Mouse (Mus musculus): ENCODE measurements at regions not wholly inside any gene's neighbourhood (a gene's known extent, or its start where the extent isn't known, plus 50 kb on each side); places are given as distances from the start of the nearest gene placed in this dataset.

GRCm38 (mm10) chr12:9295211-9295610, 265.4 kb downstream of the Ttc32 start:
- no peaks in the 10 kb centered on the region for H3K4me1 ChIP-seq (ENCODE audit: control insufficient read depth, insufficient read depth, low read length)
- no peak for ATAC-seq (ENCODE audit: low FRiP score, low TSS enrichment)
- H3K27ac ChIP-seq (replicated peaks; ENCODE audit: low read depth, low read length): no peak overlapping the region
- 90% methylated on average over 3 of the region's 3 CpGs for WGBS
- H3K36me3 ChIP-seq (ENCODE audit: control insufficient read depth, insufficient read depth, low read length): no peaks in the 10 kb centered on the region
- no peak overlapping the region for H3K9ac ChIP-seq (replicated peaks; ENCODE audit: low read length)
- no peaks in the 10 kb centered on the region for H3K27me3 ChIP-seq (ENCODE audit: control insufficient read depth, insufficient read depth, low read length)
- no peak for DNase-seq
- H3K4me3 ChIP-seq (replicated peaks; ENCODE audit: low read depth, low read length): no peak overlapping the region
- no peaks in the 10 kb centered on the region for H3K9me3 ChIP-seq (ENCODE audit: control insufficient read depth, low read length)
- no peak overlapping the region for H3K4me2 ChIP-seq (ENCODE audit: low read length)

DNA sequence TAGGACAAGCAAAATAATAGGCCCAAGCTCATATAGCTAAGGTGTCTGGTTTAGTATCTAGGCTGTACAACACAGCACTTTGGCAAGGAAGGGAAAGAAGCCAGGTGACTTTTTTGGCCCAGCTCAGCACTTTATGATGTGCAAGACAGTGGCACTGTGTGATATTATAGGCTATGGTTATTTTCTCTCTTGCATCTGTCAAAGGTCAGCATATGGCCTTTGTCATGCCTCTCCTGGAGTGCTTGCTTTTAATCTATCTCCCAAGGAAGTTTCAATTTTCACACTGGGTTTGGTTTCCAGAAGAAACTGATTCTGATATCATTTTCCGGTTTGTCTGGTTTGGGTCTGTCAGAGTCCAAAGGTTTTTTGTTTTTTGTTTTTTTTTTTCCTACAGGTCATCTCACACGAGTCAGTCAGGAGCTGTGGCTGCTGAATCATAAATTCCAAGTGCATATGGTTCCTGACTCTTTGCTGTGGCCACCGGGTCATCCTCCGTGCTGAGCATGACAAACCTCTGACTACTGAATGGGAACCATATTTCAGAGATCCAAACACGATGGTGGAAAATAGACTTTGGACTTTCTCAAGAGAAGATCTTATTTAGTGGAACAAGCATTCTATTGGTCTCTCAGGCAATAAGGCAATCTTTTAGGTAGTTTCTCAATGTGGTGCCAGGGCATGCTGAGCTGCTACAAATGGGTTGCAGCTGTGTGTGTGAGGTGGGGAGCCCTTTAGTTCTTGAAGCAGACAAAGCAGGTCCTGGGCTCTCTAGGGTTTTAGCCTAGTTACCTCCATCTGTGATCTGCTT, 269.3 kb downstream of the Ttc32 start:
- no peak overlapping the region for H3K27ac ChIP-seq (replicated peaks; ENCODE audit: low read depth, low read length)
- no peak for DNase-seq
- no peaks in the 10 kb centered on the region for H3K9me3 ChIP-seq (ENCODE audit: control insufficient read depth, low read length)
- no peak overlapping the region for H3K4me3 ChIP-seq (replicated peaks; ENCODE audit: low read depth, low read length)
- H3K9ac ChIP-seq (replicated peaks; ENCODE audit: low read length): no peak overlapping the region
- WGBS: 71% methylated on average over 5 of the region's 5 CpGs
- no peaks in the 10 kb centered on the region for H3K36me3 ChIP-seq (ENCODE audit: control insufficient read depth, insufficient read depth, low read length)
- ATAC-seq (ENCODE audit: low FRiP score, low TSS enrichment): no peak
- H3K27me3 ChIP-seq (ENCODE audit: control insufficient read depth, insufficient read depth, low read length): no peaks in the 10 kb centered on the region
- no peak overlapping the region for H3K4me2 ChIP-seq (ENCODE audit: low read length)
- no peaks in the 10 kb centered on the region for H3K4me1 ChIP-seq (ENCODE audit: control insufficient read depth, insufficient read depth, low read length)

DNA sequence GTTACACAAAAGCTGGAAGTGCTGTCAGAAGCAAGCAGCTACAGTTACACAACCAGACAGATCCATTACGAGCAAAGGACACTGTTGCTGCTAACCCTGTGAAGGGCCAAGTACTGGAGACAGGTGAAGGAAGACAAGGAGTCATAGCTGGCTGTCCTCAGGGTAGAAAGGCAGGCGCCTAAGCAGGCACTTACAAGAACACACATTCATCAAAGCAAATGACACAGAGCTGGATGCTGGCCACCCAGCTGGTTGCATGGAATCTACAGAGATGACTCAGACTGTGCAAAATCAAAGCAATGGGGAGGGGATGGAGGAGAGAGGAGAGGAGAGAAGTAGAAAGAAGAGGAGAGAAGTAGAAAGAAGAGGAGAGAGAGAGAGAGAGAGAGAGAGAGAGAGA, 265.8 kb upstream of the Osr1 start:
- 87% methylated on average over 2 of the region's 2 CpGs for WGBS
- ATAC-seq (ENCODE audit: low FRiP score, low TSS enrichment): no peak
- no peak for DNase-seq
- H3K36me3 ChIP-seq (ENCODE audit: control insufficient read depth, insufficient read depth, low read length): no peaks in the 10 kb centered on the region
- no peak overlapping the region for H3K4me2 ChIP-seq (ENCODE audit: low read length)
- no peak overlapping the region for H3K4me3 ChIP-seq (replicated peaks; ENCODE audit: low read depth, low read length)
- H3K27ac ChIP-seq (replicated peaks; ENCODE audit: low read depth, low read length): no peak overlapping the region
- H3K9me3 ChIP-seq (ENCODE audit: control insufficient read depth, low read length): no peaks in the 10 kb centered on the region
- no peaks in the 10 kb centered on the region for H3K27me3 ChIP-seq (ENCODE audit: control insufficient read depth, insufficient read depth, low read length)
- no peak overlapping the region for H3K9ac ChIP-seq (replicated peaks; ENCODE audit: low read length)
- no peaks in the 10 kb centered on the region for H3K4me1 ChIP-seq (ENCODE audit: control insufficient read depth, insufficient read depth, low read length)

DNA sequence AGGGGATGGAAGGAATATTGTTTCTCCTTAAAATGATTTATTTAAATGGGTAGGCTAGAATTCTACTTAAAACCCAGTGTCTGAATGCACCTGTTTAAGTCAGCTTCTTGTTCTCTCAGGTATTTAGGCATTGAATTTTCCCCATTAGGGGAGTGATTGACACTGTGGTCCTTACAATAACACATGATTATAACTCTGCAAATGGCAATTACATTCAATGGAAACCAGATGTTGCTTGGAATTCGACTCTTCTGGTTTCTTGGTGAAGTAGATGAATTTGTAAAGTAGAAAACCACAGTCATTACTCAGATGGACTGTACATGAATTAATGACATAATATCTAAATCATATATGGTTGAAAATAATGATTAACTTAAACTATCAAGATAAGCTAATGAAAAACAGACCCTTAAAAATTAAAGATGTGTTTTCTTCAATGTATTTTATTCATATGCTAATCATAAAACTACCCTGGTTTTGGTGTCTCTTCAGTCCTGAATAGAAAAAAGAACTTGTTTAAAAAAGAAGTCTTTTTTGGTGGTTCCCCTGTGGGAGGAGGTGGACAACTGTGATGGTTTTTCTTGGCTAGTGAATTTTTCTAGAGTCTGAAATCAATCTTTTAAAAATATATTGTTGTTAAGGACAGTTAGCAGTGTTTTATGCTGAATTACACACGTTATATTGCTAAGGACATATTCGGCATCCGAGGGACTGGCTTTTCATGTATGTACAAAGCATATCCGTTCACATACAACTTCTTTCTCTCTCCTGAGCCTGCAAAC, 231.8 kb upstream of the Osr1 start:
- no peak for ATAC-seq (ENCODE audit: low FRiP score, low TSS enrichment)
- Histone ChIP-seq H3K9ac (replicated peaks; ENCODE audit: low read length) (no peak overlapping the region), H3K27ac (replicated peaks; ENCODE audit: low read depth, low read length) (no peak overlapping the region), H3K4me2 (ENCODE audit: low read length) (no peak overlapping the region), H3K27me3 (ENCODE audit: control insufficient read depth, insufficient read depth, low read length) (no peaks in the 10 kb centered on the region), H3K36me3 (ENCODE audit: control insufficient read depth, insufficient read depth, low read length) (no peaks in the 10 kb centered on the region), H3K4me1 (ENCODE audit: control insufficient read depth, insufficient read depth, low read length) (no peaks in the 10 kb centered on the region), H3K4me3 (replicated peaks; ENCODE audit: low read depth, low read length) (no peak overlapping the region), H3K9me3 (ENCODE audit: control insufficient read depth, low read length) (no peaks in the 10 kb centered on the region)
- 88% methylated on average over 5 of the region's 5 CpGs for whole genome bisulfite sequencing
- no peak for DNase-seq

DNA sequence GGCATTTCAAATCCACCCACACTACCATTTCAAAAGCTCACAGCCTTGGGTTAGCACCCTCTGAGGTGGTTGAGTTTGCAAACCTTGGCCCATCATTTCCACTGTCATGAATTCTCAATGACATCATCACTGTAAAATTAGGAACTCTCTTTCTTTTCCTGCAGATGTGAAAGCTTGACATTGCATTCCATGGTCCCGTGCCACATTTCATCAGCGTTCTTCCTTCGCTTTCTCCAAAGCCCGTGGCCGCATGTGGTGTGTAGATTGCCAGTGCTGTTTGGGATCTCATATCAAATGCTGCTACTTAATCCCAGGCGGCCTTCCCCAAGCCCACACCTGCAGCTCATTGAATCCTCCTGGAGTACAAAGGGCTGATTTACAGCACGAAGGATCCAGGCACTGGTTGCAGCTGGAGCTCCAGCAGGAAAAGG, 231.1 kb upstream of the Osr1 start:
- DNase-seq (no peak), ATAC-seq (ENCODE audit: low FRiP score, low TSS enrichment) (no peak)
- Histone ChIP-seq H3K4me1 (ENCODE audit: control insufficient read depth, insufficient read depth, low read length) (no peaks in the 10 kb centered on the region), H3K4me3 (replicated peaks; ENCODE audit: low read depth, low read length) (no peak overlapping the region), H3K27me3 (ENCODE audit: control insufficient read depth, insufficient read depth, low read length) (no peaks in the 10 kb centered on the region), H3K4me2 (ENCODE audit: low read length) (no peak overlapping the region), H3K9me3 (ENCODE audit: control insufficient read depth, low read length) (no peaks in the 10 kb centered on the region), H3K27ac (replicated peaks; ENCODE audit: low read depth, low read length) (no peak overlapping the region), H3K9ac (replicated peaks; ENCODE audit: low read length) (no peak overlapping the region), H3K36me3 (ENCODE audit: control insufficient read depth, insufficient read depth, low read length) (no peaks in the 10 kb centered on the region)
- 60% methylated on average over 7 of the region's 7 CpGs for WGBS

- no peak overlapping the region for H3K4me3 ChIP-seq (replicated peaks; ENCODE audit: low read depth, low read length)
Measured at GRCm38 (mm10) chr12:9340769-9341168, 229.1 kb upstream of the Osr1 start.

GRCm38 (mm10) chr12:9345359-9345758, 224.6 kb upstream of the Osr1 start:
- DNase-seq (no peak), ATAC-seq (ENCODE audit: low FRiP score, low TSS enrichment) (no peak)
- WGBS: 83% methylated on average over 1 of the region's 1 CpGs
- Histone ChIP-seq H3K4me3 (replicated peaks; ENCODE audit: low read depth, low read length) (no peak overlapping the region), H3K9ac (replicated peaks; ENCODE audit: low read length) (no peak overlapping the region), H3K4me2 (ENCODE audit: low read length) (no peak overlapping the region), H3K4me1 (ENCODE audit: control insufficient read depth, insufficient read depth, low read length) (no peaks in the 10 kb centered on the region), H3K27ac (replicated peaks; ENCODE audit: low read depth, low read length) (no peak overlapping the region), H3K9me3 (ENCODE audit: control insufficient read depth, low read length) (no peaks in the 10 kb centered on the region), H3K27me3 (ENCODE audit: control insufficient read depth, insufficient read depth, low read length) (no peaks in the 10 kb centered on the region), H3K36me3 (ENCODE audit: control insufficient read depth, insufficient read depth, low read length) (no peaks in the 10 kb centered on the region)

More at GRCm38 (mm10) chr12:9340769-9341168, 229.1 kb upstream of the Osr1 start:
- Histone ChIP-seq H3K9ac (replicated peaks; ENCODE audit: low read length) (no peak overlapping the region), H3K27me3 (ENCODE audit: control insufficient read depth, insufficient read depth, low read length) (no peaks in the 10 kb centered on the region), H3K9me3 (ENCODE audit: control insufficient read depth, low read length) (no peaks in the 10 kb centered on the region), H3K4me2 (ENCODE audit: low read length) (no peak overlapping the region), H3K27ac (replicated peaks; ENCODE audit: low read depth, low read length) (no peak overlapping the region), H3K4me1 (ENCODE audit: control insufficient read depth, insufficient read depth, low read length) (no peaks in the 10 kb centered on the region), H3K36me3 (ENCODE audit: control insufficient read depth, insufficient read depth, low read length) (no peaks in the 10 kb centered on the region)
- ATAC-seq (ENCODE audit: low FRiP score, low TSS enrichment) (no peak), DNase-seq (no peak)

- H3K27me3 ChIP-seq (ENCODE audit: control insufficient read depth, insufficient read depth, low read length): no peaks in the 10 kb centered on the region
- H3K4me1 ChIP-seq (ENCODE audit: control insufficient read depth, insufficient read depth, low read length): no peaks in the 10 kb centered on the region
- 93% methylated on average over 4 of the region's 4 CpGs for WGBS
- ATAC-seq (ENCODE audit: low FRiP score, low TSS enrichment) (no peak), DNase-seq (no peak)
- no peaks in the 10 kb centered on the region for H3K9me3 ChIP-seq (ENCODE audit: control insufficient read depth, low read length)
- H3K9ac ChIP-seq (replicated peaks; ENCODE audit: low read length): no peak overlapping the region
- no peaks in the 10 kb centered on the region for H3K36me3 ChIP-seq (ENCODE audit: control insufficient read depth, insufficient read depth, low read length)
- no peak overlapping the region for H3K4me3 ChIP-seq (replicated peaks; ENCODE audit: low read depth, low read length)
- no peak overlapping the region for H3K27ac ChIP-seq (replicated peaks; ENCODE audit: low read depth, low read length)
- H3K4me2 ChIP-seq (ENCODE audit: low read length): no peak overlapping the region
Measured at GRCm38 (mm10) chr12:9355512-9355911, 214.4 kb upstream of the Osr1 start.

DNA sequence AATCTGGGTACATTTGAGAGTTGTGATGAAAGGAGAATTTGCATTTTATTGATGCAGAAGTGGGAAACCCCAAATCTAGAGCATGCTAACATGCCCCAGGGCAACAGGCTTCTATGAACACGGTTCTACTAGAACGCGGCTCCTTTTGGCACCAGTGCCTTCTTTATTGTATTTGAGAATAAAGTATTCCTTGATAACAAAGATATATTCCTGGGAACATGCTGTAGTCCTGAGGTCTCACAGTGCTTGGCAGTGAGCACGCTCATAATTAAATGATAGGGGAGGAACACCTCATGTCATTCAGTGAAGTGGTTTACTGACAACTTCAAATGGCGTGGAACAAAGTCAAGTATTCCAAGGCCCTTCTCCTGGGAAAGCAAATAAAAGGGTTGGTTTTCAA, 212.1 kb upstream of the Osr1 start:
- no peaks in the 10 kb centered on the region for H3K27me3 ChIP-seq (ENCODE audit: control insufficient read depth, insufficient read depth, low read length)
- no peak overlapping the region for H3K27ac ChIP-seq (replicated peaks; ENCODE audit: low read depth, low read length)
- no peaks in the 10 kb centered on the region for H3K9me3 ChIP-seq (ENCODE audit: control insufficient read depth, low read length)
- H3K4me3 ChIP-seq (replicated peaks; ENCODE audit: low read depth, low read length): no peak overlapping the region
- no peak for DNase-seq
- H3K4me2 ChIP-seq (ENCODE audit: low read length): no peak overlapping the region
- ATAC-seq (ENCODE audit: low FRiP score, low TSS enrichment): no peak
- WGBS: 86% methylated on average over 5 of the region's 5 CpGs
- H3K36me3 ChIP-seq (ENCODE audit: control insufficient read depth, insufficient read depth, low read length): no peaks in the 10 kb centered on the region
- no peaks in the 10 kb centered on the region for H3K4me1 ChIP-seq (ENCODE audit: control insufficient read depth, insufficient read depth, low read length)
- no peak overlapping the region for H3K9ac ChIP-seq (replicated peaks; ENCODE audit: low read length)

Data from midbrain, embryonic 14.5 days (tissue).